Mouse (Mus musculus) left cerebral cortex, adult 6 months (tissue): ENCODE results near the gene AW822073. TPM values are rescaled to one million over a fixed set of nuclear protein-coding genes. Genes with fewer than 3 reads are reported as not detected.

ENCODE experiments used
- long read RNA-seq, 2 experiments: library from polyadenylated mRNA; unstranded; transcript quantifications; one replicate each; pipeline ENCODE4 v2.0.0; 2019 to 2020
- polyA plus RNA-seq: library from polyadenylated mRNA; unstranded; fragments of <200 nt; fragmentation: Nextera tagmentation; gene quantifications from 2 replicates; pipeline ENCODE4 v1.2.3, GENCODE M21; 2021

AW822073 gene
- not detected in 2 replicates for polyA plus RNA-seq
- long read RNA-seq, experiment 1: 0 reads
- long read RNA-seq, experiment 2: 0 reads

GRCm38 (mm10) chr10:58224827-58225785 lies at the start of gene AW822073:
Gene AW822073, minus strand, starts transcription at chr10:58224930.

GRCm38 (mm10) chr10:58255213-58255892 lies 30.6 kb upstream of the AW822073 start, which contains the start of gene Gcc2:
Gene Gcc2, plus strand, starts transcription at chr10:58255497.

GRCm38 (mm10) chr10:58236613-58237012 lies 11.9 kb upstream of the AW822073 start, which contains the start of gene Gm4981:
Gene Gm4981, minus strand, starts transcription at chr10:58236701.

GRCm38 (mm10) chr10:58232641-58232969 lies 7.9 kb upstream of the AW822073 start, which contains the start of gene Duxf3:
Gene Duxf3, minus strand, starts transcription at chr10:58232675.

Other genes with a start within 250 kb of the AW822073 start
- not detected in 2 replicates for gene Duxf3, start 7.7 kb upstream of the AW822073 start, polyA plus RNA-seq
- not detected in 2 replicates for gene Gm4981, start 11.8 kb upstream of the AW822073 start, polyA plus RNA-seq
- gene Gcc2, start 30.6 kb upstream of the AW822073 start, polyA plus RNA-seq: 150 and 188 TPM in 2 replicates
- gene Lims1, start 98.5 kb upstream of the AW822073 start, polyA plus RNA-seq: 32.7 and 36.4 TPM in 2 replicates
- 8.2 and 14.8 TPM in 2 replicates for gene Ranbp2, start 222.0 kb upstream of the AW822073 start, polyA plus RNA-seq